Mouse (Mus musculus) heart, postnatal 0 days (tissue): ENCODE data around the gene Uqcc2. TPM values are rescaled to one million over a fixed set of nuclear protein-coding genes. Genes with fewer than 3 reads are reported as not detected.

Experiments
- ATAC-seq: fragments of 200-750 bp; cut with Nextera tagmentation; 2 replicates; pipeline ENCODE4 v1.8.0; 2017; ENCODE audit warnings: low read depth, moderate number of reproducible peaks, moderate library complexity; ENCODE audit not compliant: insufficient read depth
- DNase-seq: peaks from one replicate; pipeline ENCODE4 v3.0.0-alpha.2; 2016; ENCODE audit warnings: low spot score
- H3K27ac ChIP-seq: fragments of 300-500 bp; sonication (generic); 2 replicates; pipeline ENCODE4 v1.5.1; 2014; ENCODE audit warnings: low read depth, mild to moderate bottlenecking
- H3K27me3 ChIP-seq: fragments of 300-500 bp; sonication (generic); 2 replicates; pipeline ENCODE4 v1.6.1; 2014; ENCODE audit warnings: low read length, mixed read lengths; ENCODE audit not compliant: control insufficient read depth, insufficient read depth
- H3K36me3 ChIP-seq: fragments of 300-500 bp; sonication (generic); replicated peaks from 2 replicates; pipeline ENCODE4 v1.6.1; 2014; ENCODE audit warnings: low read length, mixed read lengths; ENCODE audit not compliant: control insufficient read depth, insufficient read depth
- H3K4me1 ChIP-seq: fragments of 300-500 bp; sonication (generic); 2 replicates; pipeline ENCODE4 v1.6.1; 2014; ENCODE audit warnings: antibody characterized with exemption; ENCODE audit not compliant: control insufficient read depth, insufficient read depth
- H3K4me2 ChIP-seq: fragments of 300-500 bp; sonication (generic); 2 replicates; pipeline ENCODE4 v1.6.1; 2014; ENCODE audit warnings: low read depth, mild to moderate bottlenecking, low read length, moderate library complexity
- H3K4me3 ChIP-seq: fragments of 300-500 bp; sonication (generic); 2 replicates; pipeline ENCODE4 v1.5.1; 2014; ENCODE audit warnings: low read depth, low read length
- H3K9ac ChIP-seq: fragments of 300-500 bp; sonication (generic); replicated peaks from 2 replicates; pipeline ENCODE4 v1.6.1; 2014; ENCODE audit warnings: low read depth, low read length, mixed read lengths
- H3K9me3 ChIP-seq: fragments of 300-500 bp; sonication (generic); replicated peaks from 2 replicates; pipeline ENCODE4 v1.6.1; 2016; ENCODE audit warnings: low read length; ENCODE audit not compliant: control insufficient read depth
- CTCF ChIP-seq: IDR thresholded peaks from 2 replicates; pipeline ENCODE4 v1.5.1; 2016; ENCODE audit warnings: antibody characterized with exemption, control low read depth, low read depth
- EP300 ChIP-seq: IDR thresholded peaks from 2 replicates; pipeline ENCODE4 v1.6.1; 2016; ENCODE audit warnings: antibody characterized with exemption, low read depth
- WGBS: fragments of 180-500 bp; shearing (Covaris S2); extraction: QIAGEN DNeasy Blood & Tissue Kit; methylation state at CpG from one replicate; pipeline ENCODE4 v1.1.7; 2014; 5-methylcytosine and 5-hydroxymethylcytosine counted together
- polyA plus RNA-seq: library from polyadenylated mRNA; unstranded; fragments of >200 nt; fragmentation: Nextera tagmentation; extraction: Ambion mirVana; gene quantifications from 2 replicates; pipeline ENCODE4 v1.2.1, GENCODE M21; 2015
- total RNA-seq: library from RNA; depleted of rRNA; stranded (reverse); fragments of >200 nt; gene quantifications from 2 replicates; pipeline ENCODE4 v1.2.3, GENCODE M21; 2014; ENCODE audit warnings: low replicate concordance

Gene Uqcc2
- total and polyA plus RNA-seq, 2 experiments from 2014 or later = 397 to 419 TPM

GRCm38 (mm10) chr17:27120561-27121024 lies 13.1 kb downstream of the Uqcc2 start:
- Histone ChIP-seq H3K9me3 (no peaks in the 10 kb centered on the region), H3K4me2 (no peak overlapping the region), H3K4me3 (no peak overlapping the region), H3K36me3 (peaks cover 34% of the 10 kb centered on the region), H3K27me3 (no peaks in the 10 kb centered on the region), H3K27ac (no peak overlapping the region), H3K4me1 (0 out of 2 replicates have a peak, but pooled peaks cover 4% of the 10 kb centered on the region), H3K9ac (no peak overlapping the region)
- WGBS = 13% methylated on average over 18 of the region's 18 CpGs
- ATAC-seq (peak; percentile 43), DNase-seq (peak; percentile 28)
- TF ChIP-seq EP300 = no peak
- peak; percentile 70 for TF ChIP-seq CTCF

GRCm38 (mm10) chr17:27119954-27120353 lies 13.8 kb downstream of the Uqcc2 start:
- DNase-seq = no peak
- H3K9me3 ChIP-seq = no peaks in the 10 kb centered on the region
- no peaks in the 10 kb centered on the region for H3K27me3 ChIP-seq
- 0 out of 2 replicates have a peak, but pooled peaks cover 4% of the 10 kb centered on the region for H3K4me1 ChIP-seq
- no peak overlapping the region for H3K9ac ChIP-seq
- TF ChIP-seq EP300 (no peak), CTCF (no peak)
- H3K36me3 ChIP-seq = peaks cover 34% of the 10 kb centered on the region
- no peak overlapping the region for H3K4me2 ChIP-seq
- no peak overlapping the region for H3K4me3 ChIP-seq
- 75% methylated on average over 8 of the region's 8 CpGs for WGBS
- no peak for ATAC-seq
- H3K27ac ChIP-seq = no peak overlapping the region

- Histone ChIP-seq H3K27ac (no peak overlapping the region), H3K9ac (no peak overlapping the region), H3K27me3 (no peaks in the 10 kb centered on the region), H3K36me3 (peaks cover 31% of the 10 kb centered on the region), H3K9me3 (no peaks in the 10 kb centered on the region), H3K4me2 (no peak overlapping the region), H3K4me3 (no peak overlapping the region), H3K4me1 (0 out of 2 replicates have a peak, but pooled peaks cover 4% of the 10 kb centered on the region)
- WGBS = 86% methylated on average over 4 of the region's 4 CpGs
- DNase-seq (no peak), ATAC-seq (no peak)
- TF ChIP-seq CTCF = no peak
- no peak for TF ChIP-seq EP300
These were observed 14.2 kb downstream of the Uqcc2 start for GRCm38 (mm10) chr17:27119540-27119895.

GRCm38 (mm10) chr17:27118676-27119539 lies 14.8 kb downstream of the Uqcc2 start:
- DNase-seq = no peak
- WGBS = 69% methylated on average over 25 of the region's 25 CpGs
- no peak for TF ChIP-seq EP300
- no peak for TF ChIP-seq CTCF
- H3K4me2 ChIP-seq = no peak overlapping the region
- H3K27ac ChIP-seq = no peak overlapping the region
- ATAC-seq = peak; percentile 39; the same call in 1 of the 2 replicates
- 0 out of 2 replicates have a peak, but pooled peaks cover 4% of the 10 kb centered on the region for H3K4me1 ChIP-seq
- peaks cover 25% of the 10 kb centered on the region for H3K36me3 ChIP-seq
- no peak overlapping the region for H3K9ac ChIP-seq
- no peaks in the 10 kb centered on the region for H3K27me3 ChIP-seq
- H3K4me3 ChIP-seq = no peak overlapping the region
- no peaks in the 10 kb centered on the region for H3K9me3 ChIP-seq

GRCm38 (mm10) chr17:27110072-27110471 lies 23.6 kb downstream of the Uqcc2 start:
- Histone ChIP-seq H3K4me2 (no peak overlapping the region), H3K9ac (no peak overlapping the region), H3K4me1 (no peaks in the 10 kb centered on the region), H3K4me3 (no peak overlapping the region), H3K27me3 (no peaks in the 10 kb centered on the region), H3K9me3 (no peaks in the 10 kb centered on the region), H3K36me3 (no peaks in the 10 kb centered on the region), H3K27ac (no peak overlapping the region)
- TF ChIP-seq EP300 (no peak), CTCF (no peak)
- no peak for DNase-seq
- ATAC-seq = no peak
- 77% methylated on average over 7 of the region's 7 CpGs for WGBS
